Mouse (Mus musculus) MN1 (cell line): ENCODE measurements around the gene Hspe1.
A peak's percentile ranks its signal among the peaks of the same experiment; 100 is the strongest.
"Not testable (repeated sequence)": the region's sequence is repeated elsewhere in the genome, so short reads cannot be mapped to it uniquely, and the experiment has no call there.

ENCODE experiments used
- DNase-seq: peaks from one replicate; pipeline ENCODE4 v3.0.0-alpha.2; 2016; ENCODE audit warnings: low spot score

Gene Hspe1

DNA sequence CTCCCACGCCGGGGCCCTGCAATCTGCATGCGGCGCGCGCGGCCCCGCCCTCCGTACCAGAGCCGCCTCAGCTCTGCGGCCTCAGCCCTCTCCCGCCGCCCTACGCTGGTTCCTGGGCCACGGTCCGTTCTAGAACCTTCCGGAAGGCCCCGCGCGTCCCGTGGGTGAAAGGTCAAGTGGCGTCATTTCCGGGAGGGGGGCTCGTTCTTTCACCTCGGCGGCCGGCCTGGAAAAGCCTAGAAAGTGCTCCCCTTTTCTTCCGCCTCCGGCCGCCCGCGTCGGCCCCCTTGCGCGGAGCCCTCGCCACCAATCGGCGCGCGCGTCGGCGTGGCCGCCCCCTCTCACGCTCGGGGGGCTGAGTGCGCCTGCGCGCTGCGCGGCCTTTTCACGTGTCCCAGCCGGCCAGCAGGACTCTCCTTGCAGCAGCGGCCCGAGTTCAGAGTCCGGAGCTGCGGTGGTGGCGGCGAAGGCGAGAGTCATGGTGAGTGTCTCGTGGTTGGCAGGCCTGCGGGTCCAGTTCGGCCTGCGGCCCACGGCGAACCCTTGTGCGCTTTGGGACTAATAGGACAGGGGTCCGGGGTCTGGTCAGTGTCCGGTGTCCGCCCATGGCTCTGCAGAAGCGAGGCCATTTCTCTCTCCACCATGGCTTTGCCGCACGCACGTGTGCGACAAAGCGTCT lies at the start of gene Hspe1, which contains the start of gene Hspd1:
Hspe1 (plus strand) TSS at position 201 of the 679 bp plus-strand sequence.
Hspd1 (minus strand) TSS at position 312 of the 679 bp plus-strand sequence.
- DNase-seq, result peak; percentile 97

DNA sequence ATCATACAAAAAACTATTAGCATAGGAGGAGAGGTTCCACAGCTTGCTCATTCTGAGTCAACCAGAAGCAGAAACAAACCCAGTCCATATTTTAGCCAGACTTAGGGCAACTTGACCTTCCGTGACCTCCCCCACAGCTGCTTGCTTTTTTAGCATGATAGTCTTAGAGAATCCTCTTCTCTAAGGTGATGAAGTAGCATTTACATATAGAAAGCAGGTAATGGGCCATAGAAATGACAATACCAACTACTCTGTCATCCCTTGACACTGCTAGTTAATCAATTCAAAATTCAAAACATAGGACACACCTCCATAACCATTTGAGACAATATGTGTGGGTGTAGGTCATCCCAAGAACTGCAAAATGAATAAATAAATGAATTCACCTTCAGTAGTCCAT lies 48.0 kb upstream of the Hspe1 start:
- DNase-seq, result no peak

DNA sequence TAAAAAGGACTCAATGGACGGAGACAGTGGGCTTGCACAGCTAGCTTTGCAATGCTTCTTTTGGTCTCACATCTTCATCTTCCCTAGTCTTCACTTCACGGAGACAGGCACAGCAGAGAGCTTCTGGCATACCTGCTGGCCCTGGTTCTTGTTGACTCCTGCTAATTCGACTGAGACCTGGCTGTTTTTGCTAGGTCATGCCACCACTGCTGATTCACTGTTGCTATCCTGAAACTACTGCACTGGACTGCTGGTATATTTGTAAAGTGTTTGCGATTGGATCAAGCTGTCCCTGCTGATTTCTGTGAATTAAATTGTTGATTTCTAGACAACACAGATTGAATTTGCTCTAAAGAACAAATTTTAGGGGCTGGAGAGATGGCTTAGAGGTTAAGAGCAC lies 46.2 kb upstream of the Hspe1 start:
- no peak for DNase-seq

GRCm38 (mm10) chr1:55042246-55042645 lies 45.7 kb upstream of the Hspe1 start:
- no peak for DNase-seq

GRCm38 (mm10) chr1:55043164-55043563 lies 44.8 kb upstream of the Hspe1 start:
- DNase-seq, result no peak

DNA sequence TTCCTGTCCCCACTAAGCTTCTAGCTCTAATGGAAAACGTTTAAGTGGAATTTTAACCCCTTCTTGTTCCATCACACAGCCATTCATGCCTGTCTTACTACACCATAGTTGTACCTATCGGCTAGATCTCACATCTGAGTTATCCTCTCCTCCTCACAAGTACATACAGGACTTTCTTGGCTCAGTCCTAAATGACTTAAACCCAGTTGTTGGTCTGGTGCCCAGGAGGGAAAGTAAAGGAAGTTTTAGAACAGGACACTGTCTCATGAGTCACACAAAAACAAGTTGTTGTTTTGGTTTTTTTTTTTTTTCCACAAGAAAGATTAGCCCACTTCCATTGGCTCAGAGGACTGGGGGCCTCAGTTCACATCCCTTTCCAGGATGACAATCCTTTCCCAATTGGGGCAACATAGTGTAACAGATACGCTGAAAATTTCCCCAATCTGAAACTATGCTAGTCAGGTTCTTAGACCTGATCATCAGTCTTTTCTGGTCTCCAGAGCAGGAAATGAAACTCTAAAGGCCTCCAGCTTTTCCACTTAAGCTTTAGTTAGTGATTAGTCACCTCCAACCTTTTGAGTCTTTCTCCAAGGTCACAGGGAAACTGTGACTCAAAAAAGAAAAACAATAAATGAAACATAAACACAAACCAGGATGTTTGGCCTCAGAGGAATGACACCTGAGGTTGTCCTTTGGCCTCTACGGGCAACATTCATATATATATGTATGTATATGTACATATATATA lies 38.9 kb upstream of the Hspe1 start:
- DNase-seq, result no peak

GRCm38 (mm10) chr1:55051671-55052070 lies 36.3 kb upstream of the Hspe1 start:
- DNase-seq, result no peak

DNA sequence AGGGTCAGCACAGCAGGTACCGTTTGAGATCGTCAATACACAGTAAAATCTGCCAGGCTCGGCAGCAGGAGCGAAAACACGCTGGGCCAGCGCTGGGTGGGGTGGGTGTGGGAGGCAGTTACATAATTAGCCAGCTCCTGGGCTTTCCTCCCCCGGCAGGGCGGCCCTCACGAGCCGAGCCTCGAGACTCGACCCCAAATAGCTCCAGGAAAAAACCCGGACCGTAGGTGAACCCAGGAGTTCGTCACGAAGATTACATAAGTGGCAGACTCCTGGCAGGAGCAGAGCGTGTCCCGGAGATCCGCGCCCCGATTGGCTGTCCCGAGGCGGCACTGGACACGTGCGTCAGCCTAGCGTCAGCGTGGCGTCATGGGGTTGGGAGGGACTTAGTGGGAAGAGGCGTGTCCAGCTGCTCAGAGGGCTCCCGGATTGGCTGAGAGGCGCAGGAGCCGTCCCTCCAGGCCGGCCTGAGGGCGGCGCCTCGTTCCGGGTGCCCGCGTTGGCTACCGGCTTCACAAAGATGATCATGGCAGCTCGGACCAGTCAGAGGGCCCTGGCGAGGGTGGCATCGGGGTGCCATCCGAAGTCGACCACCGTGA lies 35.5 kb upstream of the Hspe1 start, which contains the start of gene Coq10b:
Coq10b (plus strand) TSS at position 416 of the 599 bp plus-strand sequence.
- peak; percentile 96 for DNase-seq

- peak; percentile 71 for DNase-seq
These were observed 34.9 kb upstream of the Hspe1 start for GRCm38 (mm10) chr1:55053005-55053404.

- no peak for DNase-seq
These were observed 34.3 kb upstream of the Hspe1 start for GRCm38 (mm10) chr1:55053596-55053995.

- DNase-seq, result no peak
These were observed 32.4 kb upstream of the Hspe1 start for GRCm38 (mm10) chr1:55055322-55056115.

GRCm38 (mm10) chr1:55058383-55058782 lies 29.5 kb upstream of the Hspe1 start:
- not testable (repeated sequence) for DNase-seq

GRCm38 (mm10) chr1:55061099-55061498 lies 26.8 kb upstream of the Hspe1 start:
- no peak for DNase-seq

DNA sequence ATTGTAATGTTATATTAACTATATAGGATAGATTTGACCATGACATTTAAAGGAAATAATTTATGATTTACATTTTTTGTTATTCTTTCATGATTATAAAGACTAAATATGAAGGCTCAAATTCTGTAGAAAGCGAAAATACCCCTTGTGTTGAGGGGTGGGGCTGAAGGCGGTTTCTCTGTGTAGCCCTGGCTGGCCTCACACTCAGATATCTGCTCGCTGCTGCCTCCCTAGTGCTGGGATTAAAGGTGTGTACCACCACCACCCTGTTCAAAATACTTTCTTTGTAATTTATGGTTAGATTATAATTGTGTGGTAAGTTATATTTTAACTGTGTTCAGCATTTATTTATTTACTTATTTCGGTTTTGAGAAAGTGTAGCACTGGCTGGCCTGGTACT lies 26.2 kb upstream of the Hspe1 start:
- DNase-seq, result no peak

DNA sequence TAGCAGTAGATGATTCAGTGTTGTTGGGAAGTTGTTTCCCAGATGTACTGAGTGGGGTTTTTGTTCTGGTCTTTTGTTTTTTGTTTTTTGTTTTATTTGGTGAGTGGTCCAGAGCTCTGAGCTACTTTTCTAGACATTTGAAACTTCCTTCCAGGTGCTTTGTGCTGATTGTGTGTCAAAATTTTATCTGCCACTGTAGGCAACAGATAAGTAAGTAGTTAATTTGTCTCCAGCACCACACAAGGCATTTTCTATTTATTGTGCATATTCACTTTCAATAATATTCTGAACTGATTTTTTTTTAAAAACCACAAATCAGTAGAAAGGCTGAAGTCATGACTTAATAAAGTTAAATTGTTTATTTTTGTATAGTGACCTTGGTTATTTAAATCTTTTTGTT lies 15.6 kb upstream of the Hspe1 start:
- not testable (repeated sequence) for DNase-seq

- DNase-seq, result no peak
These were observed 13.2 kb upstream of the Hspe1 start for GRCm38 (mm10) chr1:55074757-55075156.

DNA sequence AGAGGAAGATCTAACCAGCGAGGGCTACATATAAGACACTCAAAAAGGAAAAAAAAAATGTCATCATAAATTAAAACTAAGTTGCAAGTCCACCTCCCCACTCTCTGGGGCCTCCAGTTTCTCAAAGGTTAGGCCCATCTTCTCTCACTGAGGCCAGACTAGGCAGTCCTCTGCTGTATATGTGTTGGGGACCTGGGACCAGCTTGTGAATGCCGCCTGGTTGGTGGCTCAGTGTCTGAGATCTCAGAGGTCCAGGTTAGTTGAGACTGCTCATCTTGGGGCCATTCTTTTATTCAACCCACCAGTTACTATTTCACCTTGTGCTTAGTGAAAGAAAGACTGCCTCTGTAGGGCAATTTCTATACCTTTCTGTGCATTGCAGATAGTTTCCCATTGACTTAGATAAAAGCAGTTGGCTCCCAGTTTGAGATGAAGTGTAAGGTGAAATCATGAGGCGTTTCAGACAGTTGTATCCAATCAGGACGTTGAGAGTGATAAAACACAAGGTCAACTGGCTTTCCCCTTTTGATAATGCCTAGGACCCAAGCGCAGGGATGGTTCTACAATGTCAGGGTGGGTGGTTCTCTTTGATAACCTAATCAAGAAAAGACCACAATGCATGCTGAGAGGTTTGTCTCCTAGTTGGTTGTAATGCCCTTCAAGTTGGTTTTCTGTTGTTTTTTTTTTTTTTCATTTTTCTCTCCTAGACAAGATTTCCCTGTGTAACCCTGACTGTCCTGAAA lies 12.1 kb upstream of the Hspe1 start:
- no peak for DNase-seq

DNA sequence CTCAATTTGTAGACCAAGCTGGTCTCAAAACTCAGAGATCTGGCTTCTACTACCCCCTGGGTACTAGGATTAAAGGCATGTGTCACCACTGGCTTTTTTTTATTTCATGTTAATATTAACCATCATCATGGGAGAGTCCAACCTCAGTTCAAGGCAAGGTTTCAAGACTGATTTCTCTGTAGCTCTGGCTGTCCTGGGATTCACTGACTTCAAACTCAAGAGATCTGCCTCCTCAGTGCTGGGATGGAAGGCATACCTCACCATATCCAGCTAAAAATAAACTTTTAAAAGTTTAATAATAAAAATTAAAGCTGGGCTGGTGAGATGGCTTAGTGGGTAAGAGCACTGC lies 11.6 kb upstream of the Hspe1 start:
- DNase-seq, result no peak

- no peak for DNase-seq
These were observed 10.9 kb upstream of the Hspe1 start for GRCm38 (mm10) chr1:55076849-55077516.

- no peak for DNase-seq
These were observed 8.3 kb upstream of the Hspe1 start for GRCm38 (mm10) chr1:55079677-55080076.

DNA sequence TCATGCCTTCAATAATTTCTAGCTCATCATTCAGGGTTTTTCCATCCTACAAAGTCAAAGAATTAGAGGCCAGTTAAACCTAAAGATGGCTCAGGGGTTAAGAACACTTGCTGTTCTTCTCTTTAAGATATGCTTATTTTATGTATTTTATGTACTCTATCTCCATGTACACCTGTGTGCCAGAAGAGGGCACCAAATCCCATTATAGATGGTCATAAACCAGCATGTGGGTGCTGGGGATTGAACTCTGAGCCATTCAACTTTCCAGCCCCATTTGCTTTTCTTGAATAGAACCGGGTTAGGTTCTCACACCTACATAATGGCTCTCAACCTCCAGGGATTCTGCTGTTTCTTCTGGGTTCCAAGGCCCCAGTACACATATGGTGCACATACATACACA lies 5.8 kb upstream of the Hspe1 start:
- no peak for DNase-seq
